Mouse (Mus musculus) midbrain, postnatal 0 days (tissue): Measurements from ENCODE around the gene Apoc2. TPM values are rescaled to one million over a fixed set of nuclear protein-coding genes. Genes with fewer than 3 reads are reported as not detected.

Experiments
- ATAC-seq: fragments of 200-750 bp; cut with Nextera tagmentation; 2 replicates; pipeline ENCODE4 v1.8.0; 2017; ENCODE audit warnings: moderate number of reproducible peaks, mild to moderate bottlenecking, moderate TSS enrichment, moderate library complexity; ENCODE audit not compliant: low FRiP score
- DNase-seq: peaks from one replicate; pipeline ENCODE4 v3.0.0-alpha.2; 2015; ENCODE audit warnings: low spot score
- H3K27ac ChIP-seq: fragments of 300-500 bp; sonication (generic); 2 replicates; pipeline ENCODE4 v1.5.1; 2014; ENCODE audit warnings: low read depth, mild to moderate bottlenecking, low read length, mixed read lengths
- H3K27me3 ChIP-seq: fragments of 300-500 bp; sonication (generic); 2 replicates; pipeline ENCODE4 v1.6.1; 2014; ENCODE audit warnings: low read length, control low read depth, mixed read lengths; ENCODE audit not compliant: insufficient read depth
- H3K36me3 ChIP-seq: fragments of 300-500 bp; sonication (generic); 2 replicates; pipeline ENCODE4 v1.6.1; 2014; ENCODE audit warnings: low read length, control low read depth, mixed read lengths; ENCODE audit not compliant: insufficient read depth
- H3K4me1 ChIP-seq: fragments of 300-500 bp; sonication (generic); 2 replicates; pipeline ENCODE4 v1.6.1; 2014; ENCODE audit warnings: mild to moderate bottlenecking, control low read depth, antibody characterized with exemption, low read length, mixed read lengths; ENCODE audit not compliant: insufficient read depth
- H3K4me2 ChIP-seq: fragments of 300-500 bp; sonication (generic); 2 replicates; pipeline ENCODE4 v1.6.1; 2014; ENCODE audit warnings: low read depth, mild to moderate bottlenecking, low read length, mixed read lengths; ENCODE audit not compliant: poor library complexity, severe bottlenecking
- H3K4me3 ChIP-seq: fragments of 300-500 bp; sonication (generic); 2 replicates; pipeline ENCODE4 v1.5.1; 2014; ENCODE audit warnings: low read depth, mild to moderate bottlenecking, low read length, moderate library complexity
- H3K9ac ChIP-seq: fragments of 300-500 bp; sonication (generic); replicated peaks from 2 replicates; pipeline ENCODE4 v1.6.1; 2014; ENCODE audit warnings: mild to moderate bottlenecking, low read length, moderate library complexity, mixed read lengths; ENCODE audit not compliant: poor library complexity, severe bottlenecking
- H3K9me3 ChIP-seq: fragments of 300-500 bp; sonication (generic); 2 replicates; pipeline ENCODE4 v1.6.1; 2016; ENCODE audit warnings: low read length, control low read depth
- CTCF ChIP-seq: IDR thresholded peaks from 2 replicates; pipeline ENCODE4 v1.5.1; 2016; ENCODE audit warnings: antibody characterized with exemption, mild to moderate bottlenecking
- WGBS: fragments of 180-500 bp; shearing (Covaris S2); extraction: QIAGEN DNeasy Blood & Tissue Kit; methylation state at CpG from one replicate; pipeline ENCODE4 v1.1.7; 2014; 5-methylcytosine and 5-hydroxymethylcytosine counted together
- polyA plus RNA-seq: library from polyadenylated mRNA; unstranded; fragments of >200 nt; fragmentation: Nextera tagmentation; extraction: Ambion mirVana; gene quantifications from 2 replicates; pipeline ENCODE4 v1.2.1, GENCODE M21; 2015
- total RNA-seq: library from RNA; depleted of rRNA; stranded (reverse); fragments of >200 nt; gene quantifications from 2 replicates; pipeline ENCODE4 v1.2.3, GENCODE M21; 2014

The Apoc2 gene
- total and polyA plus RNA-seq, 2 experiments from 2014 or later, result 0.30 TPM; not detected in 1

- no peak overlapping the region for H3K27ac ChIP-seq
- H3K27me3 ChIP-seq, result no peaks in the 10 kb centered on the region
- TF ChIP-seq CTCF, result no peak
- H3K4me3 ChIP-seq, result no peak overlapping the region
- H3K4me1 ChIP-seq, result peaks cover 8% of the 10 kb centered on the region; the same call in 1 of the 2 replicates
- 83% methylated on average over 2 of the region's 2 CpGs for WGBS
- DNase-seq (no peak), ATAC-seq (no peak)
- no peaks in the 10 kb centered on the region for H3K36me3 ChIP-seq
- no peak overlapping the region for H3K9ac ChIP-seq
- H3K4me2 ChIP-seq, result no peak overlapping the region
- H3K9me3 ChIP-seq, result no peaks in the 10 kb centered on the region
Measured at GRCm38 (mm10) chr7:19667434-19667833, 10.3 kb downstream of the Apoc2 start.

- WGBS, result 68% methylated on average over 3 of the region's 3 CpGs
- no peak overlapping the region for H3K4me3 ChIP-seq
- H3K9ac ChIP-seq, result no peak overlapping the region
- H3K27me3 ChIP-seq, result no peaks in the 10 kb centered on the region
- H3K27ac ChIP-seq, result no peak overlapping the region
- ATAC-seq (no peak), DNase-seq (peak; percentile 8)
- H3K36me3 ChIP-seq, result peaks cover 3% of the 10 kb centered on the region
- no peak overlapping the region for H3K4me2 ChIP-seq
- peak; percentile 49 for TF ChIP-seq CTCF
- no peaks in the 10 kb centered on the region for H3K9me3 ChIP-seq
- peaks cover 8% of the 10 kb centered on the region; the same call in 1 of the 2 replicates for H3K4me1 ChIP-seq
Measured at GRCm38 (mm10) chr7:19666750-19667149, 11.0 kb downstream of the Apoc2 start.

GRCm38 (mm10) chr7:19664955-19665841 lies 12.5 kb downstream of the Apoc2 start, which contains the start of gene Clptm1:
Clptm1 (minus strand) TSS chr7:19665033.
- peak within 1 kb of the TSS; percentile 86 for H3K4me2 ChIP-seq
- peak within 1 kb of the TSS; percentile 95 for H3K4me3 ChIP-seq
- no peaks in the 10 kb centered on the region for H3K9me3 ChIP-seq
- H3K9ac ChIP-seq, result peak within 1 kb of the TSS; percentile 89
- H3K27me3 ChIP-seq, result no peaks in the 10 kb centered on the region
- DNase-seq (peak; percentile 98), ATAC-seq (peak; percentile 88)
- 1% methylated on average over 61 of the region's 63 CpGs for WGBS
- peaks cover 4% of the 10 kb centered on the region for H3K36me3 ChIP-seq
- peak within 1 kb of the TSS; percentile 81 for H3K27ac ChIP-seq
- peaks cover 8% of the 10 kb centered on the region; the same call in 1 of the 2 replicates for H3K4me1 ChIP-seq
- peak; percentile 79 for TF ChIP-seq CTCF

GRCm38 (mm10) chr7:19664455-19664954 lies 13.2 kb downstream of the Apoc2 start:
- ATAC-seq, result peak; percentile 38

GRCm38 (mm10) chr7:19663940-19664339 lies 13.8 kb downstream of the Apoc2 start:
- TF ChIP-seq CTCF, result no peak
- Histone ChIP-seq H3K4me2 (peak overlapping the region; percentile 86), H3K36me3 (peaks cover 4% of the 10 kb centered on the region), H3K4me1 (peaks cover 8% of the 10 kb centered on the region; the same call in 1 of the 2 replicates), H3K27ac (no peak overlapping the region), H3K4me3 (peak overlapping the region; percentile 95), H3K9me3 (no peaks in the 10 kb centered on the region), H3K9ac (peak overlapping the region; percentile 89), H3K27me3 (no peaks in the 10 kb centered on the region)
- DNase-seq, result no peak
- no peak for ATAC-seq
- 23% methylated on average over 8 of the region's 8 CpGs for WGBS

More at GRCm38 (mm10) chr7:19664455-19664954, 13.2 kb downstream of the Apoc2 start:
- Histone ChIP-seq H3K4me2 (peak overlapping the region; percentile 86), H3K4me1 (peaks cover 8% of the 10 kb centered on the region; the same call in 1 of the 2 replicates), H3K27me3 (no peaks in the 10 kb centered on the region), H3K9me3 (no peaks in the 10 kb centered on the region), H3K36me3 (peaks cover 4% of the 10 kb centered on the region), H3K27ac (peak overlapping the region; percentile 52), H3K9ac (peak overlapping the region; percentile 89), H3K4me3 (peak overlapping the region; percentile 95)
- DNase-seq, result peak; percentile 2
- under 1% methylated on average over 34 of the region's 37 CpGs for WGBS
- TF ChIP-seq CTCF, result no peak

- no peak overlapping the region for H3K9ac ChIP-seq
- no peaks in the 10 kb centered on the region for H3K4me1 ChIP-seq
- DNase-seq, result no peak
- 98% methylated on average over 2 of the region's 2 CpGs for WGBS
- no peaks in the 10 kb centered on the region for H3K27me3 ChIP-seq
- H3K9me3 ChIP-seq, result no peaks in the 10 kb centered on the region
- no peak for ATAC-seq
- H3K4me3 ChIP-seq, result no peak overlapping the region
- H3K36me3 ChIP-seq, result peaks cover 49% of the 10 kb centered on the region
- no peak overlapping the region for H3K4me2 ChIP-seq
- no peak for TF ChIP-seq CTCF
- H3K27ac ChIP-seq, result no peak overlapping the region
Measured at GRCm38 (mm10) chr7:19652614-19653013, 25.1 kb downstream of the Apoc2 start.
